Mouse (Mus musculus) CH12.LX (cell line): ENCODE measurements at regions not wholly inside any gene's neighbourhood (a gene's known extent, or its start where the extent isn't known, plus 50 kb on each side); places are given as distances from the start of the nearest gene placed in this dataset.

Experiments used
- CTCF ChIP-seq, 2 experiments: IDR thresholded peaks in 1 of 2; conservative IDR thresholded peaks in 1 of 2; 2 replicates each; pipeline ENCODE4 v1.5.1; 2011 to 2012; ENCODE audit warnings: low read depth in 2 of 2, low read length in 2 of 2, improper control_type of control experiment in 1 of 2, inconsistent platforms in 1 of 2, mild to moderate bottlenecking in 1 of 2, moderate library complexity in 1 of 2
- EP300 ChIP-seq: IDR thresholded peaks from 2 replicates; pipeline ENCODE4 v1.6.1; 2011; ENCODE audit warnings: low read length, improper control_type of control experiment
- GABPA ChIP-seq: IDR thresholded peaks from 2 replicates; pipeline ENCODE4 v1.6.1; 2012; ENCODE audit warnings: low read depth, low read length, improper control_type of control experiment, inconsistent platforms; ENCODE audit not compliant: insufficient replicate concordance
- HCFC1 ChIP-seq: IDR thresholded peaks from 2 replicates; pipeline ENCODE4 v1.6.1; 2012; ENCODE audit warnings: low read depth, mild to moderate bottlenecking, inconsistent platforms, low read length, improper control_type of control experiment
- JUND ChIP-seq: conservative IDR thresholded peaks from 2 replicates; pipeline ENCODE4 v1.6.1; 2011; ENCODE audit warnings: low read depth, low read length, improper control_type of control experiment
- POLR2A ChIP-seq: IDR thresholded peaks from 2 replicates; pipeline ENCODE4 v1.6.1; 2011; ENCODE audit warnings: low read depth, mild to moderate bottlenecking, improper control_type of control experiment, low read length
- RAD21 ChIP-seq: IDR thresholded peaks from 2 replicates; pipeline ENCODE4 v1.6.1; 2011; ENCODE audit warnings: low read depth, mild to moderate bottlenecking, low read length, improper control_type of control experiment, moderate library complexity
- UBTF ChIP-seq: IDR thresholded peaks from 2 replicates; pipeline ENCODE4 v1.6.1; 2012; ENCODE audit warnings: low read depth, mild to moderate bottlenecking, inconsistent platforms, low read length, improper control_type of control experiment, moderate library complexity
- USF1 ChIP-seq: IDR thresholded peaks from 2 replicates; pipeline ENCODE4 v1.6.1; 2014; ENCODE audit warnings: low read depth, mild to moderate bottlenecking, inconsistent platforms, low read length, improper control_type of control experiment
- ZC3H11A ChIP-seq: IDR thresholded peaks from 2 replicates; pipeline ENCODE4 v1.6.1; 2012; ENCODE audit warnings: low read depth, mild to moderate bottlenecking, inconsistent platforms, low read length, improper control_type of control experiment

DNA sequence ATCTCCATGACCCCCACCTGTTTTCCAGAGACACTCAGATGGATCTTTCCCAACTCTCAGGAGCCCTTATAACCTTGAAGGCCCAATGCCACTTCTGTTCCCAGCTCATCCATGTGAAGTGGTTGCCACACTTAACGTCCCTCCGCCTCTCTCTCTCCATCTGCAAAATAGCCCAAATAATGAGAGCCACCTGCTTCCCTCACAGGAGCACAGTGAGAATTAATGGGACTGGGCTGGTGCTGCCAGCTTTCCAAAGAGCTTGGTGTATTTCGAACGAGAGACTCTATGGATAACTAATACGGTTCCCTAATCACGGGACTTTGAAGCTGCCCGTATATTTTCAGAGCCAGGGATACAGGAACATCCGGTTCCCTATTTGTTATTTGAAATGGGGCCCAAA lies 159.8 kb upstream of the 1700066M21Rik start:
- TF ChIP-seq CTCF (conservative IDR thresholded peaks at IDR 0.05 in 1 of 2, IDR thresholded peaks at IDR 0.05 in 1 of 2; ENCODE audit: low read depth in 2 of 2, low read length in 2 of 2): no peak
- TF ChIP-seq EP300: no peak
- TF ChIP-seq RAD21: no peak
- TF ChIP-seq POLR2A: no peak
- no peak for TF ChIP-seq HCFC1
- TF ChIP-seq ZC3H11A: no peak
- no peak for TF ChIP-seq UBTF
- no peak for TF ChIP-seq USF1
- TF ChIP-seq JUND: no peak
- TF ChIP-seq GABPA: no peak
